Mouse (Mus musculus) gastrocnemius, adult 2 months (tissue): ENCODE results near the gene Slit1. TPM values are rescaled to one million over a fixed set of nuclear protein-coding genes. Genes with fewer than 3 reads are reported as not detected.
A peak's percentile ranks its signal among the peaks of the same experiment; 100 is the strongest.

Experiments
- DNase-seq: peaks from one replicate; pipeline ENCODE4 v3.0.0; 2022
- H3K27ac ChIP-seq: fragments of 200-600 bp; 2 replicates; pipeline ENCODE4 v1.8.1; 2022; ENCODE audit warnings: mild to moderate bottlenecking
- H3K4me3 ChIP-seq: fragments of 200-600 bp; 2 replicates; pipeline ENCODE4 v1.8.1; 2022; ENCODE audit warnings: mild to moderate bottlenecking, moderate library complexity
- CTCF ChIP-seq: fragments of 200-600 bp; IDR thresholded peaks from 2 replicates; pipeline ENCODE4 v1.8.1; 2022; ENCODE audit warnings: antibody characterized with exemption, mild to moderate bottlenecking, moderate library complexity
- intact Hi-C: fragments of 180-260 bp; cut with DNase I; formaldehyde crosslinking; loops from one replicate; pipeline ENCODE4 v1.15.1; 2025
- total RNA-seq, 2 experiments: library from RNA; stranded (reverse); gene quantifications; 2 replicates each; pipeline ENCODE4 v1.2.3; 2021

Slit1 gene
- total RNA-seq, 2 experiments from 2014 or later, result 0.28 to 0.81 TPM

DNA sequence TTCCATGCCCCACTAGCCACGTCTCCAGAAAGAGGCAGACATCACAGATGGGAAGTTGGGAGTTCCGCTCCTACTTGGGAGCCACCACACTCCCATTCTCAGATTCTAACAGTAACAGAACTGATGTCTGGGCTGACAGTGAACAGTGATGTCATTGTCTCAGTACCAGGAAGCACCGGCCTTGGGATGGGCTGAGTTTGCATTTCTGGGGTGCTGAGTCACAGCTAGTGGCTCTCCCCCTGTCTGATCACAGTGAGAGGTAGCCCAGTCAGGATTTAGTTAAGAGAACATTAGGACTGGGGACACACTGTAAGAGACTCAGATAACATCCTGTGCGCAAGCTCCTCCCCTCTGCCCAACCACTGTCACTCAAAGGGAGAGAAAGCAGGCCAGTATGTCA, 69.1 kb downstream of the Slit1 start:
- TF ChIP-seq CTCF, result no peak
- Histone ChIP-seq H3K4me3 (no peak overlapping the region), H3K27ac (no peak overlapping the region)
- intact Hi-C loops, result no loop called here
- no peak for DNase-seq

DNA sequence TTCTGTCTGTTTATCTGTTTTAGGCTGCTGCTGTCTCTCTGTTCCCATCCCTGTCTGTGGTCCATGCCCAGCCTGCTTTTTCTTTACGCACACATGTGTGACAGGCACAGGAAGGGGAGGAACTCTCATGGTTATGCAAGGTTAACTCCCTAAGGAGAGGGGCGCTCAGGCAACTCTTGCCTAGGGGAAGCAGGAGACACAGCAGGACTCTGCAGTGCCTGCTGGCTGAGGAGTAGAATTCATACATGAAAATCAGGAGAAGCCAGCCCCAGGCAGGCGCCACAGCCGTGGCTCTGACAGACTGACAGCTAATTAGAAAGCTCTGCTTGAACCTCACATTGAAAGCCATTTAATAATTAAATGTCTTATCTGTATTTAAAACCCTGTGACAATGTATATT, 70.6 kb downstream of the Slit1 start:
- DNase-seq, result no peak
- intact Hi-C loops, result no loop called here
- no peak overlapping the region for H3K4me3 ChIP-seq
- no peak overlapping the region for H3K27ac ChIP-seq
- TF ChIP-seq CTCF, result no peak

DNA sequence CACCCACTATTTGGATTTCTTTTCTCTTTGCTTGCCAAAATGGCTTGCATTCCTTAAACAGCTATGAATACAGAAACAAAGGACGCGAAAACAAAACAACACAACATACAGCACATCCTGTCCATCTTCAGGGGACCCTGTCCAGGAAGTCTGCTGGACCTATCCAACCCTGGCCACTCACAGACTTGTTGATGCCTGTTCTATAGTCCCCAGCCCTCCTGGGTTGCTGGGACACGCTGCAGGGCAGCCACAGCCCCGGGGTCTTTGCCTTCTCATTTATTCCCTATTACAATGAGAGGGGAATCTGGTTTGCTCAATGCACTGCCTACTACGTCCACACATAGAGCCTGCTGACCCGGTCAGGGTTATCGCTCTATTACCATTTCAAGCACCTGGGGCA, 72.5 kb downstream of the Slit1 start:
- TF ChIP-seq CTCF, result no peak
- H3K27ac ChIP-seq, result no peak overlapping the region
- H3K4me3 ChIP-seq, result no peak overlapping the region
- intact Hi-C loops, result no loop called here
- no peak for DNase-seq

DNA sequence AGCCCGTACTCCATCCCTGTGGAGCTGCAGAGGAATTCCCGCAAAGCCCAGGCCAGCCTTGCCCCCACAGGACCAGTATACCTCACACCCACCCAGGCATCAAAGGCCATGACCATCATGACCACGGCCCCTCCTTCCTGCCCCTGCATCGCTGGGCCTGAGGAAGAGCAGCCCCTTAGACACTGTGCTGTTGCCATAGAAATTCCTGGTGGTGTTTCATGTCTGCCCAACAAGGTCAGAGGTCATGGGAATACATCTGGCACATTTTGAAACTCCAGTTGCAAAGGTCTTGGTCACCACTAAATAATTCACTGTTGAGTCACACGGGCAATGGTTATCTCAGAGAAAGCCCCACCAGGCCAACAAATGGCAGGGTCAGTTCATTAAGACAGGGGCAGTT, 73.0 kb downstream of the Slit1 start:
- Histone ChIP-seq H3K4me3 (no peak overlapping the region), H3K27ac (no peak overlapping the region)
- DNase-seq, result no peak
- intact Hi-C loops, result no loop called here
- no peak for TF ChIP-seq CTCF

DNA sequence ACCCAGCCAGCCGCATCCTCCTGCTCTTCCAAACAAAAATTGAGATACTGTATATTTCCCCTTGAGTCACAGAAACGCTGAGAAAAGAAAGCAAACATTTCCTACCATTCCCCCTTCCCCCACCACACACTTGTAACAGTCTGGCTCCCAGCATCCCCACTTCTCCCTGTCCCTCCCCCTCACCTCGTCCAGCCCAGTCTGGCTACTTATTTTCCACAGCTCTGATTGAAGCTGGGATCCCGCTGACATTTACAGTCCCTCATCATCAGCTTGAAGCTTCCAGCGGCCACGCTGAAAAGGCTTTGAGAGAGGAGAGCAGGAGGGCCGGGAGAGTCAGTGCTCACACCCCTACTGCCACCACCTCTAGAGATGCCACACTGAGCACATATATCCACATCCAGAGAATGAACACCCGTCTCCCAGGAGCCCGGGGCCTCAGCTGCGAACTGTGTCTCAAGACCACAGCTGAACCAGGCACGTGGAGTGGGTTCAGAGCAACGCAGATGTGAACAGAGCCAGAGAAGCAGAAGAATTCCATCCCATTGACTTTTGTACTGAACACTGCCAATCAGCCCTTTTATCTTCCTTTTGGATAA, 73.6 kb downstream of the Slit1 start:
- Histone ChIP-seq H3K27ac (no peak overlapping the region), H3K4me3 (no peak overlapping the region)
- DNase-seq, result no peak
- TF ChIP-seq CTCF, result no peak
- intact Hi-C loops, result no loop called here

DNA sequence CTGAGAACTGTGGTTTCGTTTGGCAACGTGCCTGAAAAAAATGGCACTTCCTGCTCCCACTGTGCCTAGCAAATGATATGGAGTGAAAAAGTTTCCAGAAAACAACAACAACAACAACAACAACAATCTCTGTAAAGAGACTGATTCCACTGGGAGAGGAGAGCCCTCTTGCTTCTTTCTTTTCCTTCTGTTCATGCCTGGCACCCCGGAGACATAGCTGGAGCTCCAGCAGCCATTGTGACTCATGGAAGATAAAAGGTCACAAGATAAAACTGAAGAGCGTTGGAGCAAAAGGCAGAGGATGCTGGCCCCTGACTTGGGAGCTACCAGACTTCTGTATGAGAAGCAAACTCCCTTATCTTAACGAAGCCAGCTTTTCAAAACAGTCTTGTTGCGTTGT, 75.9 kb downstream of the Slit1 start:
- TF ChIP-seq CTCF, result no peak
- intact Hi-C loops, result no loop called here

DNA sequence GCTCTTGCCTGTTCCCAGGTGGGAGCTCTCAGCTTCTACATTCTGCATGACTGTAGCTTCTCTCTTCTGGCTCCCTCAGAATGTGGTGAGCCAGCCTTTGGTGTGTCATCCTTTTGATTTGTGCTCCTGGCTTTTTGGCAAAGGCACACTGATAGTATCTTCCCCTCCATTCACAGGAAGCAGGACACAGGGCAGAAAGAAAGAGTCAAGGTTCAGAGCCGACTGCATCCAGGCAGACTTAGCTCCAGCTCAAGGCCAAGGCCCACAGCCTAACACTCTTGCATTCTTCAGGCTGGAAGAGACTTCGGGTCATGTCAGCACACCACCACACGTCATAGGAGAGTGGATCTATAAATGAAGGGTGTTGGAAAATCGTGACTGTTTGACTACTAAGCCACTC, 77.5 kb downstream of the Slit1 start:
- TF ChIP-seq CTCF, result no peak
- intact Hi-C loops, result no loop called here
- H3K4me3 ChIP-seq, result no peak overlapping the region
- no peak overlapping the region for H3K27ac ChIP-seq
- DNase-seq, result no peak

More for the DNA sequence above, 75.9 kb downstream of the Slit1 start:
- H3K4me3 ChIP-seq, result no peak overlapping the region
- no peak overlapping the region for H3K27ac ChIP-seq
- no peak for DNase-seq

DNA sequence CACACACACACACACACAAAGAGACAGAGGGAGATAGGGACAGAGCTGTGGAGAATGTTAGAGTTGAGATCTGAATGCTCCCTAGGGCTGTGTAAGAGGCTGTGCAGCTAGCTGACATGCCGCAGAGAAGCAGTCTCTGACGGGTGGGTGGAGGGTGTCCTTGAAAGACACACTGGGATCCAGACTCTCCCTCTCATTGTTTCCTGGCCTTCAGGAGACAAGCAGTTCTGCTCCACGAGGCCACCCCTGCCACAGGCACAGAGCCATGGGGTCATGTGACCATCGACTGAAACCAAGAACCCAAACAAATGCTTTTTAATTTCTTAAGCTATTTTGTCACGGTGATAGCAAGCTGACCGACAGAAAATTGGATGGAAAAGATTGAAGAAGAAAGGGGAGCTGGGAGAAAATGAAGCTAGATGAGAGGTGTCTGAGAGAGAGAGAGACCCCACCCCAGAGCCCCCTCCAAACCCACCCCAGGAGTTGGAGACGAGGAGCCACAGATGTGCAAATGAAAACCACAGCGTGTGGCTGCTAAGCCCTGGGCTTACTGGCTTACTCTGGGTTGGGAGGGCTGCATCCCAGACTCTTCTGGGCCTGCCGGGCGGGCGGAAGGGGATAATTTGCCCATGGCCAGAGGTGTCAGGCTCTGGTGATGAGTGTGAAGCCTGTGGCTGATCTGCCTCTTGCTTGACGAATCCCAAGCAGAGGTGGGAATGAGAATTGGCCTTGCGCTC, 79.8 kb downstream of the Slit1 start:
- intact Hi-C loops, result no loop called here
- Histone ChIP-seq H3K27ac (no peak overlapping the region), H3K4me3 (no peak overlapping the region)
- TF ChIP-seq CTCF, result no peak
- DNase-seq, result no peak

DNA sequence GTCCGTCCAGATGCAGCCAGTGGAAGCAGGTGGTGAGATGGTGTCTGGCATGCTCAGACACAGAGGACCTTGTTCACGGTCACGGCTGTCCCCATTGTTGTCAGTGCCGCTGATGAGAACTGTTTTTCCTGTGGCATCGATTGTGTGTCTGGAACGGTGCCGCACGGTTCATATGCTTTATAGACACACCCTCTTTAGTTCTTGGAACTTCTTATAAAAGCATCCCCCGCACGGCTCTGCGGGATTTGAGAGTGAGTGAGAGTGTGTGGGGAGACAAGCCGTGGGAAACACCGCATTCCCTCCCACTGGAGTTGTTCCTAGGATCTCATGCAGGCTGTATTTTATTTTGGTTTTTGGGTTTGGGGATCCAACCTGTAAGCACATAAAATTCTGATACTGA, 82.0 kb downstream of the Slit1 start:
- Histone ChIP-seq H3K4me3 (no peak overlapping the region), H3K27ac (no peak overlapping the region)
- intact Hi-C loops, result no loop called here
- no peak for DNase-seq
- TF ChIP-seq CTCF, result no peak

DNA sequence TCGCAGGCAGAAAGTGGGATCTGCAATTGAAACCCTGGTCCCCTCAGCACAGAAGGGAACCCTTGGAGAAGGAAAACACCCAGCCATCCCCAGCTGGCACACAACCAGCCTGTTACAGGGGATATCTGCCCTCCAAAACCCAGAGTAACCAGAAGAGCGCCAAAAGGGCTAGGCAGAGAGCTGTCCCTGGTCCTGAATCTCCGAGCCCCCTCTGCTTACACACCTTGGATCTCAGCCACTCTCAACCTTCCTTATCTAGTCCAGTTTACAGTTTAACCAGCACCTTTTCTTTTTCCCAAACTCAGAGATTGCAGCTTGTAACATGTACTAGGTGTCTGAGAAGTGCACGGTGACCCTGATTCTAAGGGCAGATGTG, 82.5 kb downstream of the Slit1 start:
- no peak for TF ChIP-seq CTCF
- Histone ChIP-seq H3K27ac (no peak overlapping the region), H3K4me3 (no peak overlapping the region)
- DNase-seq, result no peak
- intact Hi-C loops, result no loop called here

DNA sequence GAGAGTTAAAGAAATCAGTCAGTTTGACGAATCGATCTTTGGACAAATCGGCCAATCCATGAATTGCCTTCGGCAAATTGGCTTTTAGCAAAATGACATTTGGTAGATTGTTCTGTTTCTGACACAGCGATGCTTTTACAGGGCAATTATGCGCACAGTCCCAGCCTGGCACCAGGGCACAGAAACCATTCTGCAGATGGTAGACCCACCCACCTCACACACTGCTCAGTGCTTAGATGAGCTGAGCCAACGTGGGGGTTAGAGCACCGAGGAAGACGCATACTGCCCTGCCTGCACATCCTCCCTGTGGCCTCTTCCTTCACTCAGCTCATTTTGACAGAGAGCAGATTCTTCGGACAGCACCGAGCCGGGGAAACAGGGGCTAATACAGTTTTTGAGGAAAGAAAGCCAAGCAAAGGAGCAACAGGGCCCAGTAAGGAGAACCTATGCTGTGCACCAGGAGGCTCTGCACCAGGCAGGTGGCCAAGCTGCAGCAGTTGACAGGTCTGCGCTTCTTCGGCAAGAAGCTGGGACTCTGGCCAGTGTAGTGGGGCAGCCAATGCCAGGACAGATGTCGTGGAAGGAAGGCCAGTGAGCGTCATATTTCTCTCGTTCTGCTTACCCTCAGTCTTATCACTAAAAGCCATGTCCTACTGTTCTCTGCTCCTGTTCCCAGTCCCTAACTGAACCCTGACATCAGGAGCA, 83.0 kb downstream of the Slit1 start:
- Histone ChIP-seq H3K4me3 (no peak overlapping the region), H3K27ac (no peak overlapping the region)
- TF ChIP-seq CTCF, result no peak
- intact Hi-C loops, result no loop called here
- peak; percentile 62 for DNase-seq

DNA sequence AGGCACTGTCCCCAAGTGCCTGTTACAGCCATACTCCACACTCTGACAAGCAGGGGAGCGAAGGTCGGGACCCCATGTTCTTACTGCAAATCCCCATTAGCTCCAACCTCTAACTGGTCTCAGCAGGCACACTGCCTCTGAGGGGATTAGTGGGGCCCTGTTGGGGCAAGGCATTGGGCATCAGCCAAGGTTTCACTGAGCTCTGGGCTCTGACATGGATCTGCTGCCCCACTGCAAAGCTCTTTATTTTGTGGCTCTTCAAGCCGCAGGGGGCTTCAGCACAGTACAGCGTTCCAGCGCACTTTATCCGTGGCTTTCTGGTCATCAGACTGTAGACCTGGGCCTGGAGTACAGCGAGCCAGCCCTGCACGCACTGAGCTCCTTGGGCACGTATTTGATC, 86.0 kb downstream of the Slit1 start:
- H3K4me3 ChIP-seq, result no peak overlapping the region
- intact Hi-C loops, result loop anchor here (10.0 kb wide), 2 partner anchors 217 to 343 kb away; no protein-coding TSS in a partner anchor
- DNase-seq, result no peak
- no peak overlapping the region for H3K27ac ChIP-seq
- TF ChIP-seq CTCF, result no peak

DNA sequence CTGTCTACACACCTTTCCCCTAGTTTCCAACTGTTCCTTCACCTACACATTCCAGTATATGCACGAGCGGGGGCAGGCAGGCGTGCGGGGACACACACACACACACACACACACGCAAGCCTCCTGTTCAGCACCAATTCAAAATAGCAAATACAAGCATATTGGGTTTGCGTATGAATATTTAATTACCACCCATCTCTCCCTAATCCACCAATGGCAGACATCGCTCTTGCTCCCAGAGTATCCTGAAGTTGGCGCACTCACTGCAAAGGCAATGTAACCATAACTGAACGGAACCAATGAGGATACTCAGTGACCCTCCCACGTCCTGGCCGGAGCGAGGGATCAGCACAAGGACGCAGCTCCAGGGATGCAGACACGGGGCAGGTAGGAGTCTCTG, 86.8 kb downstream of the Slit1 start:
- H3K27ac ChIP-seq, result no peak overlapping the region
- no peak for TF ChIP-seq CTCF
- H3K4me3 ChIP-seq, result no peak overlapping the region
- no peak for DNase-seq
- intact Hi-C loops, result loop anchor here (1.0 to 10.0 kb wide), 3 partner anchors 108 to 342 kb away; no protein-coding TSS in a partner anchor

DNA sequence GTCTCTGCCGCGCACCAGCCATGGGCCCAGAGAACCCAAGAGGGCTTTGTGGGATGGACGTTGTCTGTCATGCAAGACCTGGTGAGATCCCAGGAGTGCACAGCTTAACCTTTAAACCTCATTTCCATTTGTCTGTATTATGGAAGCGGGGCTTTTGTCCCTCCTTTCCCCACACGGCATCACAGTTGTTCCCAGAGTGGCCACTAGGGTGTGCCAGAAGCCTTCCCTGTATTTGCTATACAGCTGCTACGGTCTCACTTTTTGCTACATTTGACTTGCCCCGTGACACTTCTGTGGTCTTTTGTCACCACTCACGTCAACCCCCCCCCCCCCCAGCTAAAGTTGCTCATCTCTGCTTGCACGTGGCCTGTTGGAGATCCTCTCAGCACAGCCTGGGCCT, 87.5 kb downstream of the Slit1 start:
- peak; percentile 67 for DNase-seq
- intact Hi-C loops, result loop anchor here (1.0 to 10.0 kb wide), 3 partner anchors 108 to 341 kb away; no protein-coding TSS in a partner anchor
- peak; percentile 86 for TF ChIP-seq CTCF

More for the DNA sequence above, 87.5 kb downstream of the Slit1 start:
- Histone ChIP-seq H3K27ac (no peak overlapping the region), H3K4me3 (no peak overlapping the region)
